Mouse (Mus musculus) right cerebral cortex, postnatal 4 days (tissue): Measurements from ENCODE around the gene Nrgn.

Source experiments
- DNase-seq: peaks from one replicate; pipeline ENCODE4 v3.0.0-alpha.2; 2022

Nrgn gene

DNA sequence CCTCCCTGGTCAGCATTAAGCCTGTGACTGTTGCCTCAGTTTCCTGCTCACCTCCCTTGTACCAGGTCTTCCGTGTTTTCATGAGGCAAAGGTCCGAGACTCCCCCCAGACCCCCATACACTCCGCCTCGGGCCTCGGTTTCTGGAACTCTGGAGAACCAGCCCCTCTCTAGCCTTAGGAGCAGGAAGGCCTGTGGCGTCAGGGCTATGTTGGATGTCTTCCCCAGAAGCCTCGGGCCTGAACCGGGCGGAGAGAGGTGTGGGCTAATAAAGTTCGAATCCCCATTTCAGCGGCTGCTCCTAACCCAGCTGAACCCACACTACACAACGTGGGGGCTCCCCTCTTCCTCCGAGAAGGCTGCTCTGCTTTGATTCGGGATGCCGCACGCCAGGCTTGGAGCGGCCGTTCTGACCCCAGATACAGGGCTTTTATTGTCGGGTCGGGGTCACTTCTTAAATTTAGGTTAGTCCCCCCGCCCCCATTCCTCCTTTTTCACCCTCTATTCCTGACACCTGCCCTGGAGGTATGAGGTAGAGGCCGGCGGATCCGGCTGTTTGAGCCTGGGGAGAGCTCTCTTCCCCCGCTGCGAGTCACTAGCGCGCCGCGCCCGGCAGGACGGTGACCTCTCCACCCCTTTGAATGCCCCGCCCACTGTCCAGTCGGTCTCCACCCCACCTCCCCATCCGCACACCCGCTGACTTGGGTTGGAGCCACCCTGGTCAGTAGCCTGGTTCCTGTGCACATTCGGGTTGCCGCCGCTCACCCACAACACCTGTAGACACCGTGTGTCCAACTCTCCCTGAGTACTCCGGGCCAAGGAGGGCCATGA, 25.1 kb downstream of the Nrgn start, which contains the start of gene Esam:
Esam (plus strand) TSS at position 683 of the 829 bp plus-strand sequence.
- DNase-seq = no peak

GRCm38 (mm10) chr9:37526443-37527395, 26.0 kb downstream of the Nrgn start:
- DNase-seq = no peak

DNA sequence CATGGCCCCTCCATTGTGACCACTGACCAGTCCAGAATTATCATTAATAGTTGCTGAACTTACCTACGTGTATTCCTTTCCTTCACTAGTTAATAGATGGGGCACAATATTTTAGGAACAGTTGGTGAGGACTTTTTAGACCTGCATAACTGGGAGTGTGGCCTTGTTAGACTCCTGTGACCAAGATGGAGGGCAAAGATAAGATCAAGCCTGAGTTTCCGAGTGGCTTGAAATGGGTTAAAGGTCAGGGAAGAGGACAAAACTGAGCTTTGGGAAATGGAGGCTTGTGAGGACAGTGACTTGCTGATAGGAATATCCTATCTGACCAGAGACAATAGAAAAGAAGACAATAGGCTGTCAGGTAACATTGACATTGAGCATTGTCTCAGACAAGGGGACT, 27.2 kb downstream of the Nrgn start:
- no peak for DNase-seq

DNA sequence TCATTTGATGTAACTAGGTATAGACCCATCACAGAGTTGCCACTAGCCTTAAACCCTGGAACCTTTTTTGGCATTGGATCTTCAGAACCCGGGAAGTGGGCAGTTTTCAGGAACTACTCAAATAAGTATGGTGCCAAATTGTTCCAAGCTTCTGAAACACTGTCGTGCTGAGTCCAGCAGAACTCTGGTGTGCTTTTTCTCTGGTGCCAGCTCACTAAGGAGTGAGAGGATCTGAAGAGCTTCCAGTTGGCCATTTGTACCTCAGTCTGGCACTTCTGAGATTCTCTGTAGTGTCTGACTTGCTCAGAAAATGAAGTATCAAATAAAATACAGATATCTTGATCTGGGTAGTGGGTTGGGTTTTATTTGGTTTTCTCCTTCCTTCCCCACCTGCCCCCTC, 32.7 kb downstream of the Nrgn start:
- no peak for DNase-seq

DNA sequence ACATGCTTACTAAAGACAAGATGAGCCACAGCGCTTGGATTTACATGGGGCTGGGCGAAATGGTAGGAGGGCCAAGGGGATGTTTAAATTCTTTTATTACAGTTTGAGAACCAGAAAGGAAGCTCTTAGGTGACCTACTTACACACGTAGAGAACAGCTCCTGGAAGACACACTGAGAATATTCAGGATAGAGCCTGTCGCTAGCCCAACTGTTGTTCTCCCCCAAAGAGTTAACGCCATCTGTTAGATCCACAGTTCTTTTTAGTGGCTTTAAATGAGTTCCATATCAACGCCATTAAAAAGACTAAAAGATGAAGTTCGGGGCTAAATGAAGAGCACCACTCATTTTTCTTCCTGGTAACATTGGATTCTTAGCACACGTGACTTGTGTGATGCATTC, 33.7 kb downstream of the Nrgn start:
- DNase-seq = no peak

GRCm38 (mm10) chr9:37517467-37517866, 35.2 kb downstream of the Nrgn start:
- DNase-seq = no peak

- DNase-seq = no peak
These were observed 38.2 kb downstream of the Nrgn start for GRCm38 (mm10) chr9:37514456-37514855.

DNA sequence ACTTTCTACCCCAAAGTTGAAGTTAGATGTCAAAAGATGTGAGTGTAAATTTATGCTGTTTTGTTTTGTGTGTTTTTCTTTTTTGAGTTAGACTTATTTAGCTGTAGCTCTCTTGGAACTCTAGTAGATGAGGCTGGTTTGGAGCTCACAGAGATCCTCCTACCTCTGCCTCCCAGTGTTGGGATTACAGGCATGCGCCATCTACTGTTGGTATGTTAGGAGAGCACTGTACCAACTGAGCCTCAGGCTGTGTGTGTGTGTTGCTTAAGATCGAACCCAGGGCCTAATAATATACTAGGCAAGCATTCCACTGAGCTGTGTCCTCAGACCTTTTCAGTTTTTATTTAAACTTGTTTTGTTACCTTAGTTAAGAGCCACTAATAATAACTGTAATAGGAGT, 40.6 kb downstream of the Nrgn start:
- no peak for DNase-seq

DNA sequence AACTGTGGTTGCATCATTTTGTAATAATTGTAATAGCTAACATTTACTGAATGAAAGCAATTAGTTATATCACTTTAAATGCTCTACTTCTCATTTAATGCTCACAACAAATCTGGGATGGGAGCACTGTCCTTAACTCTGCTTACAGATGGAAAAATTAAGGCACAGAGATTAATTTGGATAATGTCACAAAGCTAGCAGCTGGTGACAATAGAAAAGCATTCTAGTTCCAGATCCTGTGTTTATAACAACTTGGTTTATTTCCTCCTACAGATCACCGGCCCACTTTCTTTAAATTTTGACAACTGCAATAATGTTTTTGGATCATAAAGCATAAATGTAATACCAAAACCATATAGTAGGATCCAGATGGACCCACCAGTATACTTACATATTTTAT, 46.7 kb downstream of the Nrgn start:
- DNase-seq = no peak

DNA sequence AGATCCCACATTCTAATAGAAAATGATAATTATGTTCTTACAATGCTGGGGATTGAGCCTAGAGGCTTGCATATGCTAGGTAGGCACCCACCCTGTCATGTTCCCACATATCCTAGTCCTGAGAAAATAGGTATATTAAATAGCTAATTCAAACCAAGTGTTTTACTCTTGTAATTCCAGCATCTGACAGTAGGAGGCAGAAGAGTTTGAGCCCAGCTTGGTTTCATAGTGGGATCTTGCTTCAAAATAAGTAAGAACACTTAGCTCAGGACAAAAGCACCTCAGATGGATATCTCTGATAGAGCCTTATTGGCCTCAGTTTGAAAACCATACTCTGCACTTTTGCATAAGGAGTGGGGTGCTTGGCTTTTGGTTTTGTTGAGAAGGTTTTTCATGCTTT, 48.4 kb downstream of the Nrgn start:
- DNase-seq = no peak

- DNase-seq = no peak
These were observed 51.5 kb downstream of the Nrgn start for GRCm38 (mm10) chr9:37501170-37501569.

DNA sequence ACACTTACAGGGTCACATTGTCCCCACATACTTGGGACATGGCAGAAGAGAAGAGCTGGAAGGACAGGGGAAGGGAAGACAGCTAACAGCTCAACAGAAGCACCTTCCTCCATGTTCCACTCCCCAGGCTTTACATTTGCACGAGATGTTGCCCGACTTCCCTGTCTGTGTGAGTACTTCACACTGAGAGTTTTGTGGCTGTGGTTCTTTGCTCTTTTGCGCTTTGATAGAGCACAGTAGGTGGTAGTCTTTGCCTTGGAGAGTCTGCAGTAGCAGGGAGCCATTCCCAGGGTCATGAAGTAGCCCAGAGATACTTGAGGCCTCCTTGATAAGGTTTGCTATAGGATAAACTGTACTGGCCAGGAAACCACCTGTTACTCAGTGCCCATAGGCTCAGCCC, 52.5 kb downstream of the Nrgn start:
- DNase-seq = no peak

- DNase-seq = no peak
These were observed 56.4 kb downstream of the Nrgn start for GRCm38 (mm10) chr9:37496325-37496724.

DNA sequence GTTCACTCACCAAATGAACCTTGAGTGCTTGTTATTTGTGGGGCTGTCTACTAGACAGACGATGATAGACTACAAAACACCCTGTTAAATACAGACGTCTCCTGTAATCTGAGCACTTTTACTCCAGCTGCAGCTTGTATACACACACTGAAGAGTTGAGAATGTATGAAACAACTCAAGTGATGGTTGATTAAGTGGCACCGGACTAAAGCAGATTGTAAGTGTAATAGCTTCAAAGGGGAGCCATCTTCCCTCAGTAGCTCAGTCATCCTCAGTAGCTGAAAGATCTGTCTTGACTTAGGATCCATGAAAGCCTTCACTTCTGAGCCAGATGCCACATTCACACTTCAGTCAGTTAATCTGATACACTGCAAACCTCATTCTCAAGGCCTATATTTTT, 56.9 kb downstream of the Nrgn start:
- DNase-seq = no peak
